Mouse (Mus musculus) limb, embryonic 10.5 days (tissue): ENCODE measurements around the gene Sept8. TPM values are rescaled to one million over a fixed set of nuclear protein-coding genes. Genes with fewer than 3 reads are reported as not detected.
A peak's percentile ranks its signal among the peaks of the same experiment; 100 is the strongest.

Experiments
- DNase-seq: peaks from one replicate; pipeline ENCODE4 v3.0.0-alpha.2; 2017; ENCODE audit warnings: low spot score
- H3K27ac ChIP-seq: fragments of 300-500 bp; sonication (generic); 2 replicates; pipeline ENCODE4 v1.5.1; 2016; ENCODE audit warnings: mild to moderate bottlenecking
- H3K27me3 ChIP-seq: fragments of 300-500 bp; sonication (generic); 2 replicates; pipeline ENCODE4 v1.6.1; 2016; ENCODE audit warnings: low read depth, mild to moderate bottlenecking; ENCODE audit not compliant: poor library complexity, severe bottlenecking
- H3K36me3 ChIP-seq: fragments of 300-500 bp; sonication (generic); 2 replicates; pipeline ENCODE4 v1.6.1; 2016; ENCODE audit warnings: mild to moderate bottlenecking, moderate library complexity
- H3K4me1 ChIP-seq: fragments of 300-500 bp; sonication (generic); 2 replicates; pipeline ENCODE4 v1.6.1; 2016
- H3K4me3 ChIP-seq: fragments of 300-500 bp; sonication (generic); 2 replicates; pipeline ENCODE4 v1.5.1; 2016; ENCODE audit warnings: mild to moderate bottlenecking, moderate library complexity
- H3K9me3 ChIP-seq: fragments of 300-500 bp; sonication (generic); replicated peaks from 2 replicates; pipeline ENCODE4 v1.6.1; 2016; ENCODE audit warnings: mild to moderate bottlenecking
- WGBS: fragments of 180-500 bp; shearing (Covaris S2); methylation state at CpG from one replicate; pipeline ENCODE4 v1.1.7; 2016; 5-methylcytosine and 5-hydroxymethylcytosine counted together
- polyA plus RNA-seq: library from polyadenylated mRNA; unstranded; fragments of >200 nt; fragmentation: Nextera tagmentation; extraction: Ambion mirVana; gene quantifications from 2 replicates; pipeline ENCODE4 v1.2.1, GENCODE M21; 2016

Sept8 gene
- polyA plus RNA-seq, 1 experiment from 2014 or later, result 22.8 TPM

DNA sequence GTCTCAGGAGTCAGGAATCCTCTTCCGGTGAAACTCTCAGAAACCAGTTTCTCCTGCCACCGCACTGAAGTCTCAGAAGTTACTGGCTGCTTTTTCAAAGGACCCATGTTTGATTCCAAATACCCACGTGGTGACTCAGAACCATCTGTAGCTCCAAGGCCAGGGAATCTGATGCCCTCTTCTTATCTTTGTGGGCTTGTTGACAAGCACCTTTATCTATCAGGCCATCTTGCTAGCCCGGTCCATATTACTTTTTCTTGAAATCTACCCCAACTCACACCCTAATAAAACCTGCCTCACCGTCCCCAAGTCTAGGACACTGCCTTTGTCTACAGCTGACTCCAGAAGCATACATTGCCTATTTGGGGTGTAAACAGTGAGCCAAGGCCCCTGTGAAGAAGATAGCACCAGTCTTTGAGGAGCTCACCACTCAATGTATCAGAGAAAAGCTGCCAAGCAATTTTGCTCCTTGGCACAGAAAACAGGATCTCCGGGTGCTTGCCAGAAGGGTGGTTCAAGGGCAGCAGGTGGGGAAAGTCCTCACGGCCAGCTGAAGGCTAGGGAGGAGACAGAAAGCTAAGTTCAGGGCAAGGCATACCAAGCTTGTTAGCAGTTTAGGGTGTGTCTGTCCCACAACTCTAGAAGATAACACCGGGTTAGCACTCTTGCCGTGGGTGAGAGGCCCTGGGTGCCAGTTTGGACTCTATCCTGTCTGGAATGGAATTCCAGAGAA is 35.7 kb upstream of the Sept8 start:
- Histone ChIP-seq H3K27me3 (peaks cover 76% of the 10 kb centered on the region), H3K27ac (no peak overlapping the region)
- WGBS, result 74% methylated on average over 9 of the region's 9 CpGs

DNA sequence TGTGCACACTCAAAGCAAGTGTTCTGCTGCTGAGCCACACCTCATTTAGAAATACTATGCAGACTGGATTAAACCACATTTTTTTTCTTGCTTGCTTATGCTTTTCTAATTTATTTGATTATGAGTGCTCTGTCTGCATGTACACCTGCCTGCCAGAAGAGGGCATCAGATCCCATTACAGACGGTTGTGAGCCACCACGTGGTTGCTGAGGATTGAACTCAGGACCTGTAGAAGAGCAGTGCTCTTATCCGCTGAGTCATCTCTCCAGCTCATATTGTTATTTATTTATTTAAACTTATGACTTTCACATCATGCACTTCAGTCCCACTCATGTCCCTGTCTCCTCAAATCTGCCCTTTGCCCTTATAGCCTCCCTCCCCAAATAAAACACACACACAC is 33.3 kb upstream of the Sept8 start:
- no peaks in the 10 kb centered on the region for H3K36me3 ChIP-seq
- H3K4me1 ChIP-seq, result peaks cover 14% of the 10 kb centered on the region
- H3K9me3 ChIP-seq, result no peaks in the 10 kb centered on the region
- no peak overlapping the region for H3K4me3 ChIP-seq
- H3K27me3 ChIP-seq, result peaks cover 56% of the 10 kb centered on the region
- DNase-seq, result no peak
- no peak overlapping the region for H3K27ac ChIP-seq
- WGBS, result 50% methylated on average over 3 of the region's 3 CpGs

More for the DNA sequence above, 35.7 kb upstream of the Sept8 start:
- no peak for DNase-seq
- Histone ChIP-seq H3K4me1 (peaks cover 31% of the 10 kb centered on the region), H3K4me3 (no peak overlapping the region), H3K9me3 (no peaks in the 10 kb centered on the region), H3K36me3 (no peaks in the 10 kb centered on the region)

DNA sequence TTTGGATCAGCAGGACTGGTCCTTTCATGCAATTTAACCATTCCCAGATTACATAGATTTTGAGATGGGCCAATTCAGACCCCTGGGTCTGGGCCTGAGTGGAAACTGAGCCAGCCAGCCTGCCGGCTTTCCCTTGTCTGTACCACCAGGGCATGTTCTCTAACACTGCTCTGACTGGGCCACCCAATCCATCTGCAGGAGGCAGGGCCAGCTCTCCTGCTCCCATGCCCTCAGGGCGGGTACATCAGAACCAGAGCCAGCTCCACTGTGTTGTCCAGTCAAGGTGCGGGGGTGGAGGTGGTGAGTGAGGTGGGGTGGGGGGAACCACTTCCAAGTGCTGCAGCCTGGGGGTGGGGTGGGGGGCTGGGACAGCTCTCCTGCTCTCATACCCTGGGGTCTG is 32.7 kb upstream of the Sept8 start:
- WGBS, result 51% methylated on average over 3 of the region's 3 CpGs
- H3K36me3 ChIP-seq, result no peaks in the 10 kb centered on the region
- no peak for DNase-seq
- H3K9me3 ChIP-seq, result no peaks in the 10 kb centered on the region
- peaks cover 14% of the 10 kb centered on the region for H3K4me1 ChIP-seq
- no peak overlapping the region for H3K27ac ChIP-seq
- 0 out of 2 replicates have a peak overlapping the region, but pooled peaks have one; percentile 33 for H3K4me3 ChIP-seq
- peaks cover 49% of the 10 kb centered on the region for H3K27me3 ChIP-seq

DNA sequence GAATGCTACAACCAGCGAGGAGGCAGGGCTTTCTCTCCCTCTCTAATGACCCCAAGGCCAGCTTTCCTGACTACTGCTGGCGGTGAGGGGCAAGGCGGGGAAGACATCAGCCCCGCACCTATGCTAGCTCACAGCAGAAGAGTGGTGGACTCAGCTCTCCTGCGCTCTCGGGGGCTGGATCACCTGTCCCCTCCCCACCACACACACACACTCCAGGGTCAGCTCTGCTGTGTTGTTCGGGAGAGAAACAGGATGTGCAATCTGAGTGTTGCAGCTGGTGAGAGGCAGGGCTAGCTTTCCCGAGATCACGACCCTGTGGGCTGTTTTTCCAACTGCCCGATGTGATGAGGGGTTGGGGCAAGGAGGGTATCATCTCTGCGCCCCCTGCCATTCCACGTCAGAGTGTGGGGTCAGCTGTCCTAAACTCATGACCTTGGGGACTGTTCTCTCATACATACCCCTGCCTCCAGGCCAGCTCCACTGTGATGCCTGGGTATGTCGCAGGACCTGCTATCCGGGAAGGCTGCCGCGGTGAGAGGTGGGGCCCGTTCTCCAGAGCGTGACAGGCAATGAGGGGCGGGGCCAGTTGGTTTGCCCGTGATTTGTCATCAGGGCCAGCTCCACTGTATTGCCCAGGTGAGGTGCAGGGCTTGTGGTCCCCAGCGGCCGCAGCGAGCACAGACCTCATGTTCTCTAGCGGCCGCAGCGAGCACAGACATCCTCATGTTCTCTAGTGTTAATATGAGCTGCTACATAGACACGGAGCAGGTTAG is 32.0 kb upstream of the Sept8 start:
- Histone ChIP-seq H3K27me3 (peaks cover 44% of the 10 kb centered on the region), H3K4me1 (peaks cover 18% of the 10 kb centered on the region), H3K9me3 (no peaks in the 10 kb centered on the region), H3K4me3 (peak overlapping the region; percentile 33), H3K36me3 (no peaks in the 10 kb centered on the region), H3K27ac (no peak overlapping the region)
- peak; percentile 57 for DNase-seq
- 12% methylated on average over 27 of the region's 27 CpGs for WGBS

DNA sequence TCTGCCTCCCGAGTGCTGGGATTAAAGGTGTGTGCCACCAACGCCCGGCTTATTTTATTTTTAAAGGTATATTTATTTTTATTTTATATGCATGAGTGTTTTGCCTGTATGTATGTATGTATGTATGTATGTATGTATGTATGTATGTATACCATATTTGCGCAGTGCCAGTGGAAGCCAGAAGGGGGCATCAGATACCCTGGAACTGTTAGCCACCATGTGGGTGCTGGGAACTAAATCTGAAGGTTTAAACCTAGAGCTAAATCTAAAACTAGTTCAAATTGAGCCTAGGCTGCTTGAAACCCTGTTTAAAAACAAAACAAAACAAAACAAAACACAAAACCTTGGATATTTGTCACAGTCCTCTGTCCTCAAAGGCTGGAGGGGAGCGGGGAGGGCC is 30.1 kb upstream of the Sept8 start:
- H3K4me1 ChIP-seq, result peaks cover 29% of the 10 kb centered on the region
- no peaks in the 10 kb centered on the region for H3K36me3 ChIP-seq
- no peak overlapping the region for H3K27ac ChIP-seq
- 95% methylated on average over 5 of the region's 5 CpGs for WGBS
- peaks cover 30% of the 10 kb centered on the region for H3K27me3 ChIP-seq
- no peak for DNase-seq
- no peak overlapping the region for H3K4me3 ChIP-seq
- no peaks in the 10 kb centered on the region for H3K9me3 ChIP-seq

DNA sequence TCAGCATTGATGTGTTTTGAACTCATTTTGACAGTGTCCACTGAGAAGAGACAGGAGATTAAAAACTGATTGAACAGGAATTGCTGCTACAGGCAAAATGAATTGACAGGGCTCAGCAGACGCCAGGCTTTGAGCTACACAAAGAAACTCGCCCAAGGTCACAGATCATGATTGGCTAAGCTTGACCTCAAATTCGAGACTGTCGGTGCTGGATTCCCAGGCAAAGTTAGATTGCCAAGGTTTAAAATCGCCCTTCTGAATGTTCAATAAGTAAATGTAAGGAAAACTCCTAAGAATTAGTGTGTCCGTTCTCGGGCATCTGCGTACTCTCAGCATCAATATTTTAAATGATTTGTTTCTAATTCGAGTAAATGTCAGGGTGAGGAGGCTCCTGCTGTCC is 29.6 kb upstream of the Sept8 start:
- Histone ChIP-seq H3K4me3 (no peak overlapping the region), H3K36me3 (no peaks in the 10 kb centered on the region), H3K27ac (no peak overlapping the region), H3K27me3 (peaks cover 30% of the 10 kb centered on the region), H3K9me3 (no peaks in the 10 kb centered on the region), H3K4me1 (peaks cover 29% of the 10 kb centered on the region)
- WGBS, result 86% methylated on average over 9 of the region's 9 CpGs
- no peak for DNase-seq

DNA sequence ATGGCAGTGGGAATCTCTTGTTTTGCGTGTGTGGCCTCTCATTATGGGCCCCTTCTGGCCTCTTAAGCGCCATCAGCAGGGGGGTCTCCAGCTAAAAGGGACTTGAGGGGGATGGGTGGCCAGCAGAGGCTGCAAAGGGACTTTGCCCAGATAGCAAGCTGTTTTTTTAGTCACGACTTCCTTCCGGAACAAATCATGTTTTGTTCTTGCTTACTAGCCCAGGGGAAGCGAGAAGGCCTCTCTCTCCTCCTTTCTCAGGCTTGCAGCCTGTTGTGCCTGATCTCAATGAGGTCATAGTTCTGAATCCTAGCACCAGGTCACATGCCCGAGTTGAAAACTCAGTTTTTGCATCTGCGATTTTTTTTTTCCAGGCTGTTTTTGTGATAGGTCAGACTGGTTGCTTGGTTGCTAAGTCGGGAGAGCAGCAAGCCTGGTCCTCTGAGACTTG is 27.1 kb upstream of the Sept8 start:
- DNase-seq, result no peak
- Histone ChIP-seq H3K36me3 (no peaks in the 10 kb centered on the region), H3K4me1 (peaks cover 21% of the 10 kb centered on the region), H3K27me3 (peaks cover 19% of the 10 kb centered on the region), H3K9me3 (no peaks in the 10 kb centered on the region), H3K27ac (peak overlapping the region; percentile 61; the same call in 1 of the 2 replicates), H3K4me3 (no peak overlapping the region)
- whole genome bisulfite sequencing, result 47% methylated on average over 8 of the region's 8 CpGs

DNA sequence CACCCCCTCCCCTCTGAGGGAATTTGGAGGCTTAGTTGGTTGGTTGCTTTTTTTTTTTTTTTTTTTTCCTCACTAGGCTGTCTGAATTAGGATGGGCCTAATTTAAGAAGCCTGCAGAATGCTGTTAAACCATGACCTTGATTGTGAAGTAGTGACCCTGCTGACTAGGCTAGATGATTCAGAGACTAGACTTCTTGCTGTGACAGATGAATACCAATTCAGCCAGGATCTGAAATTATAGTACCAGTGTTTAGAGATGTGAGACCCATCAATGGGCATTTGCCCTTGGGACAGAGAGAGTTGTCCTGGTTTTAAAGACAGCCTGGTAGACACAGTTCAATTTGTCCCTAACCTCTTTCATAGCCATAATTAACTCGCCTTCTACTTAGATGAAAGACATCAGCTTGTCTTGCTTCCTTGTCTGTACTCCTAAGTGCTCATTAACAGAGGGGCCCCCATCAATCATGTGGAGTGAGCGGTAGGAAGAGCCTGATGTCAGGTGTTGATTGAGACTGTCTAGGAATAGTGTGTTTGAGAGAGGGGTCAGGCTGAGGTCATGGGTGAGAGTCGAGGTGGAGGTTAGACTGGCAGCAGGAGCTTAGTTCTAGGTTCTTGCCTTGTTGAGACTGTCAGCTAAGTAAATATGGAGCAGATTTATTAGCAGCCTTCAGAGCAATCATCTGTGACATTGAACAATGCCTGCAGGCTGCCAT is 25.7 kb upstream of the Sept8 start:
- Histone ChIP-seq H3K4me3 (no peak overlapping the region), H3K36me3 (no peaks in the 10 kb centered on the region), H3K9me3 (no peaks in the 10 kb centered on the region), H3K27me3 (peaks cover 13% of the 10 kb centered on the region; the same call in 1 of the 2 replicates), H3K4me1 (peaks cover 16% of the 10 kb centered on the region), H3K27ac (no peak overlapping the region)
- 22% methylated on average over 3 of the region's 3 CpGs for WGBS
- no peak for DNase-seq

DNA sequence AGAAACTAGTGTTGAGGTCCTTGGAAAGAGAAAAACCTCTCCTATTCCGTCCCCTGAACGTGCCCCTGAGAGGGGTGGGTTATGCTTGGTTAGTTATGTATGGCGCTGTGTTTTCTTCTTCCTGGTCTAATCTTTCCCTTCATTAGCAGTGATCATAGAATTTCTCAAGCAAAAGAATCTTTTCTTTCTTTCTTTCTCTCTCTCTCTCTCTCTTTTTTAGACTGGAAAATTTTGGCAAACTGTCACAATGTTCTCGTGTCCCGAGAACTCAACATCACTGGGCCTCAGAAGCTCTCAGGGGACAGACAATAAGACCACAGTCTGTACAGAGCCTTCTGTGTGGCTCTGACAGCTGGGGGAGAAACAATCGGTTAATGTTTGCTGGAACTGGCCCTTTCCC is 23.6 kb upstream of the Sept8 start:
- no peaks in the 10 kb centered on the region for H3K9me3 ChIP-seq
- no peak overlapping the region for H3K4me3 ChIP-seq
- 81% methylated on average over 6 of the region's 6 CpGs for WGBS
- no peak overlapping the region for H3K27ac ChIP-seq
- H3K27me3 ChIP-seq, result peaks cover 22% of the 10 kb centered on the region; the same call in 1 of the 2 replicates
- no peak for DNase-seq
- H3K4me1 ChIP-seq, result peaks cover 17% of the 10 kb centered on the region
- H3K36me3 ChIP-seq, result no peaks in the 10 kb centered on the region

DNA sequence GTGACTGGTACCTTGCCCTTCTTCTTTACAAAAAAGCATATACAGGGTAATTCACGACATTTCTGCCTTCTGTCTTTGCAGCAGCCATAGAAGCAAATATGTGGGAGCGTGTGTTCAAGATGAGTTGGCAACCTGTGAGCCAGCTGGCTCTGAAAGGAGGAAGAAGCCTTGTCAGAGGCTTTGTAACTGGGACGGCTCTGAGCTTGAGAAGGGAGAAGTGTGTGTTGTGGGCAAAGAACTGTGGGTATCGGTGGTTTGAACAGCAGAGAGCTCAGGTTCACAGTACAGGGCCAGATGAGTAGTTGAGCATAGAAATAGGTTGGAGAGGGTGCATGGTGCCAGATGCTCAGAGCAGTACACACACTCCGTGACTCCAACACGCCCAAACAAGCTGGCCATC is 22.1 kb upstream of the Sept8 start:
- H3K4me3 ChIP-seq, result no peak overlapping the region
- peaks cover 20% of the 10 kb centered on the region for H3K4me1 ChIP-seq
- peaks cover 22% of the 10 kb centered on the region; the same call in 1 of the 2 replicates for H3K27me3 ChIP-seq
- H3K36me3 ChIP-seq, result no peaks in the 10 kb centered on the region
- WGBS, result 81% methylated on average over 6 of the region's 6 CpGs
- no peaks in the 10 kb centered on the region for H3K9me3 ChIP-seq
- no peak for DNase-seq
- H3K27ac ChIP-seq, result no peak overlapping the region

DNA sequence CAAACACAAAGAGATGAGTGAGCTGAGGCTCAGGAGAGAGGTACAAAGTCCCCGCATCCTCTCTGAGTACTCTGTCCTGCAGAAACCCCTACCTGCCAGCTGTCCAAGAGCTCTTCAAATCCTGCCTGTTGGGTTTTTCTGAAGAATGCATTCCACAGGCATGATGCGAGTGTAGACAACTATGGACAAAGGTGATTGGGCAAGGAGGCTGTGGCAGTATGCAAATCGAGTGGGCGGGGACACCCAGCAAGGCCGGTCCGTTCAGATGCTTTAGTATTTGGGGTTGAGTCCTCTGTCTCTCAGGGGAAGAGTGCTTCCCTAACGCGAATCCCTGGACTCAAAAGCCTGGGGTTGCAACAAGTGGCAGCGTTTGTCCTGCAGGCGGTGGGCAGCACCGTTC is 18.5 kb upstream of the Sept8 start:
- Histone ChIP-seq H3K27ac (no peak overlapping the region), H3K9me3 (no peaks in the 10 kb centered on the region), H3K27me3 (peaks cover 22% of the 10 kb centered on the region; the same call in 1 of the 2 replicates), H3K4me1 (peaks cover 16% of the 10 kb centered on the region), H3K4me3 (peak overlapping the region; percentile 32), H3K36me3 (no peaks in the 10 kb centered on the region)
- 11% methylated on average over 11 of the region's 11 CpGs for WGBS
- no peak for DNase-seq

DNA sequence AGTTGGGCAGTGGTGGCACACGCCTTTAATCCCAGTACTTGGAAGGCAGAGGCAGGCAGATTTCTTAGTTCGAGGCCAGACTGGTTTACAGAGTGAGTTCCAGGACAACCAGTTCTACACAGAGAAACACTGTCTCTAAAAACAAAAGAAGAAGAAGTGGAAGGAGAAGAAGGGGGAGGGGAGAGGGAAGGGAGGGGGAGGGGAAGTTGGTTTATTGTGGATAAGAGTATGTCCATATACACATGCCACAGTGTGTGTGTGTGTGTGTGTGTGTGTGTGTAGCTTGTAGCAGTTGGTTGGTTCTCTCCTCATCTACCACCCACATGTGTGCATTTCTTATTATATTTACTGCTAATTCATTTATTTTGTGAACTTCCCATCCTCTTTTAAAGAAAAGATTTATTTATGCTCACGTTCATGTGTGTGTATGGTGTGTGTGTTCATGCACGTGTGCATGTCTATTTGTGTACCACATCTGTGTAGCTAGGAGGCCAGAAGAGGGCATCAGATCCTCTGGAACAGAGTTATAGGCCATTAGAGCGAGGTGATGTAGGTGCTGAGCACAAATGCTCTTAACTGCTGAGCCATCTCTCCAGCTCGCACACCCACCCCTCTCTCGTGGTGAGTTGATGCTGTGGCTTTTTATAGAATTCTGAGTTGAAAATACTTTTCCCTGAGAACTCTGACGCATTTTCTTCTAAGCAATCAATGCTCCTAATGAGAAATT is 16.9 kb upstream of the Sept8 start:
- WGBS, result 81% methylated on average over 8 of the region's 8 CpGs
- Histone ChIP-seq H3K27me3 (peaks cover 18% of the 10 kb centered on the region; the same call in 1 of the 2 replicates), H3K36me3 (no peaks in the 10 kb centered on the region), H3K9me3 (no peaks in the 10 kb centered on the region), H3K4me3 (no peak overlapping the region), H3K27ac (no peak overlapping the region), H3K4me1 (peaks cover 16% of the 10 kb centered on the region)
- no peak for DNase-seq
